Mouse (Mus musculus): ENCODE data around the gene 4930562C15Rik.

The 4930562C15Rik gene

DNA sequence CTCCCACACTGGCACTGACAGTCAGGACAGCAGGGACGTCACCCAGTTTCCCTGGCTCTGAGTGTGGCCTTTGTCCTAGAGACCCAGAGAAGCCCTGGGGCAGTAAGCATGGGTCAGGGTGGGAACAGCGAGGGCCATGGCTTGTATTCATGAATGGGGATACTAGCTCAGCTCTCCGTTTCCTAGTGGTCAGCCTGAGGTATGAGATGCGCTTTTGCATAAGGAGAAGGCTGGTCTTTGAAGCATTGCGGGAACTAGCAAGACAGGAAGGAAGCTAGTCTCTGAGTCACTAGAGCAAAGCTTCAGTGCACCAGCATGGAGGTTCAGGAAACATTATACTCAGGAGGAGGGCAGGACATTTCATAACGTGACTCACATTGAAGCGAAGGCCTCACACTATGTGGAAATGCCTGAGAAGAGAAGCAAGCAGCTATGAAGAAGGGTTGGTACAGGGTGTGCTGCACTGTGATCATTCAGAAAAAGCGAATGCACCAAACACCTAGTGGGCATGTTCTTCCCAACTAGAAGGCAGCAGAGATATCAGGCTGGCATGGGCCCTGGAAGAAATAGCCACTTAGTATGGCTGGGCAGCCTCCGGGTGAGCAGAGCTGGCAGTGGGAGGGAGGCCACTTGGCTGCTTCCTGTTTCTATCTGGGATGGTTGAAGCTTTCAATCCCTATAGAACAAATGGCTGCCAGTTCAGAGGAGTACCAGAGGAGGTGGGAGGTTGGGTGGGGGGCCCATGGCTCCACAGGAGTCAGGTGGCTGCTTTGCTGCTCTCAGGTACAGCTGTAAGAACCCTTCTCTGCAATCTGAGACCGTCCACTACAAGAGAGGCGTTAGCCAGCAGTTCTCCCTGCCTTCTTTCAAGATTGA lies 77.9 kb downstream of the 4930562C15Rik start:
- in situ Hi-C loops (cut with MboI; ENCODE audit: low sequenced_read_pairs) = no loop called here

- in situ Hi-C loops (cut with MboI; ENCODE audit: low sequenced_read_pairs) = no loop called here
Measured at GRCm38 (mm10) chr16:4913783-4914735, 78.8 kb downstream of the 4930562C15Rik start.

- in situ Hi-C loops (cut with MboI; ENCODE audit: low sequenced_read_pairs) = no loop called here
Measured at GRCm38 (mm10) chr16:4915931-4916330, 80.7 kb downstream of the 4930562C15Rik start.

GRCm38 (mm10) chr16:4916608-4917007 lies 81.4 kb downstream of the 4930562C15Rik start:
- in situ Hi-C loops (cut with MboI; ENCODE audit: low sequenced_read_pairs) = no loop called here

Data from CH12F3 (cell line).